Mouse (Mus musculus) E14TG2a.4 (cell line): Measurements from ENCODE around the gene Pigv.

ENCODE experiments used
- CTCF ChIP-seq: conservative IDR thresholded peaks from 2 replicates; pipeline ENCODE4 v1.5.1; 2014; ENCODE audit warnings: low read length
- NANOG ChIP-seq: IDR thresholded peaks from 2 replicates; pipeline ENCODE4 v1.6.1; 2014; ENCODE audit warnings: borderline replicate concordance, low read length, mixed read lengths
- POU5F1 ChIP-seq: IDR thresholded peaks from 2 replicates; pipeline ENCODE4 v1.6.1; 2014; ENCODE audit warnings: low read length, borderline replicate concordance

- TF ChIP-seq CTCF (no peak), NANOG (no peak), POU5F1 (no peak)
These were observed 42.0 kb downstream of the Pigv start for GRCm38 (mm10) chr4:133630326-133630920.
